Mouse (Mus musculus) heart, embryonic 10.5 days (tissue): ENCODE measurements around the gene Cd300ld5. TPM values are rescaled to one million over a fixed set of nuclear protein-coding genes. Genes with fewer than 3 reads are reported as not detected.
"Not testable (repeated sequence)": the region's sequence is repeated elsewhere in the genome, so short reads cannot be mapped to it uniquely, and the experiment has no call there.

ENCODE experiments used
- DNase-seq: peaks from one replicate; pipeline ENCODE4 v3.0.0-alpha.2; 2017; ENCODE audit warnings: low spot score
- H3K27ac ChIP-seq: fragments of 300-500 bp; sonication (generic); 2 replicates; pipeline ENCODE4 v1.5.1; 2016; ENCODE audit warnings: mild to moderate bottlenecking
- H3K27me3 ChIP-seq: fragments of 300-500 bp; sonication (generic); 2 replicates; pipeline ENCODE4 v1.6.1; 2016; ENCODE audit warnings: mild to moderate bottlenecking; ENCODE audit not compliant: poor library complexity, insufficient read depth, severe bottlenecking
- H3K36me3 ChIP-seq: fragments of 300-500 bp; sonication (generic); 2 replicates; pipeline ENCODE4 v1.6.1; 2016; ENCODE audit warnings: mild to moderate bottlenecking, moderate library complexity
- H3K4me1 ChIP-seq: fragments of 300-500 bp; sonication (generic); 2 replicates; pipeline ENCODE4 v1.6.1; 2016; ENCODE audit warnings: mild to moderate bottlenecking
- H3K4me3 ChIP-seq: fragments of 300-500 bp; sonication (generic); 2 replicates; pipeline ENCODE4 v1.5.1; 2016; ENCODE audit warnings: mild to moderate bottlenecking, moderate library complexity
- H3K9me3 ChIP-seq: fragments of 300-500 bp; sonication (generic); 2 replicates; pipeline ENCODE4 v1.6.1; 2016; ENCODE audit warnings: mild to moderate bottlenecking, moderate library complexity
- WGBS: fragments of 180-500 bp; shearing (Covaris S2); methylation state at CpG from one replicate; pipeline ENCODE4 v1.1.7; 2016; 5-methylcytosine and 5-hydroxymethylcytosine counted together
- polyA plus RNA-seq: library from polyadenylated mRNA; unstranded; fragments of >200 nt; fragmentation: Nextera tagmentation; extraction: Ambion mirVana; gene quantifications from 2 replicates; pipeline ENCODE4 v1.2.1, GENCODE M21; 2016

Gene Cd300ld5
- polyA plus RNA-seq = not detected in 2 replicates

DNA sequence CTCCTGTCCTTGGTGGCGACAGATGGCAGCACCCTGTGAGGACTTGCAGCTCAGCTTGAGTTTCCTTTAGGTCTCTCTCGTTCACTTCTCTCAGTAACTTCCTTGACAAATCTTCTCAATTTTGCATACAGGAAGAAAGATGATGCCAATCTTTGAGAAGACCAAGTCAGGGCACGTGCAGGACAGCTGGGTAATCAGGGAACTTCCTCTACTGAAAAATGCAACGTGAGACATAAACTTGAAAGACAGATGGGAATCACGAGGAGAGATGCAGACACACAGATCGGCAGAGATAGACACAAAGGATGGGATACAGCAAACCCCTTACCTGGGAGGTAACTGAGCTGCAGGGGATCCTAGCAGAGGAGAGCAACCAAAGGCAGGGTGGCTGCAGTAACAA lies at the start of gene Cd300ld5:
Cd300ld5 (minus strand) TSS at position 101 of the 400 bp plus-strand sequence.
- DNase-seq, H3K4me1 ChIP-seq, H3K27me3 ChIP-seq, H3K4me3 ChIP-seq, H3K9me3 ChIP-seq, H3K36me3 ChIP-seq, H3K27ac ChIP-seq: not testable (repeated sequence)
- no CpG with 5 or more reads among the region's 6 CpGs for WGBS

DNA sequence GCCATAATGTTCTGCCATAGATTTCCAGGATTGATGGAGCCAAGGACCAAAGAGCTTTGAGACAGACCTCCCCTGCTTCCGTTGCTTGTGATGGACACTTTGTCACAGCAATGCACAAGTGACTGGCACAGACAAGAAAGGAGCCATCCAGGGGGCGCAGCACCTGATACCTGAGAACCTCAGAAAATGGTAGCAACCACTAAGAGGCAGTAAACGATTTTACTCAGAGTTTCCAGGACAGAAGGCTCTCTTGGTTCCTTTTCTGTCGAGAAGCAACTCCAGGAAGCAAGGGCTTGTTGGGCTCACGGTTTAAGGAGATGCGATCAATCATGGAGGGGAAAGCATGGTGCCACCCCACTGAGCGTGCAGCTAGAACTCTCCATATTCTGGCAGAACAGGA lies 48.6 kb upstream of the Cd300ld5 start:
- Histone ChIP-seq H3K27ac (no peak overlapping the region), H3K27me3 (peaks cover 43% of the 10 kb centered on the region)
- 56% methylated on average over 7 of the region's 7 CpGs for WGBS

DNA sequence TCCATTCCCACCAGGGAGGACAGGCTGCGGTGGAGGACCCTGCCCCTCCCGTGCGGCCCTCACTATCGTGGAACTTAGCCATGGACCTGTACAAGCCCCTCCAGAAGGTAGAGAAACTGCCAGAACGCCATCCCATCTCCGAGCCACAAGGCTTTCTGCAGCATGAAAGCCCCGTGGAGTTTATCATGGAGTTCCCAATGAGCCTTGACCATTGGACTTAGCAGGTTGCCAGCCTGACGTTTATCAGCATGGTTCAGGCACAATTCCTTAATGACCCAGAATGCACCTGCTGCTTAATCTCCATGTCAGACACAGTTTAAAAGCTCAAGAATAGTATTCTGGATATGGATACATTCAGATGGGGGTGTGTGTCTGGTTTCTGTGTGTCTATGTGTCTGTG lies 47.5 kb upstream of the Cd300ld5 start:
- Histone ChIP-seq H3K4me3 (no peak overlapping the region), H3K36me3 (no peaks in the 10 kb centered on the region), H3K27ac (no peak overlapping the region), H3K4me1 (no peaks in the 10 kb centered on the region), H3K9me3 (no peaks in the 10 kb centered on the region), H3K27me3 (peaks cover 32% of the 10 kb centered on the region)
- 76% methylated on average over 8 of the region's 8 CpGs for WGBS
- DNase-seq = no peak

More for the DNA sequence above, 48.6 kb upstream of the Cd300ld5 start:
- Histone ChIP-seq H3K36me3 (no peaks in the 10 kb centered on the region), H3K4me3 (no peak overlapping the region), H3K9me3 (no peaks in the 10 kb centered on the region), H3K4me1 (peaks cover under 1% of the 10 kb centered on the region)
- DNase-seq = no peak

DNA sequence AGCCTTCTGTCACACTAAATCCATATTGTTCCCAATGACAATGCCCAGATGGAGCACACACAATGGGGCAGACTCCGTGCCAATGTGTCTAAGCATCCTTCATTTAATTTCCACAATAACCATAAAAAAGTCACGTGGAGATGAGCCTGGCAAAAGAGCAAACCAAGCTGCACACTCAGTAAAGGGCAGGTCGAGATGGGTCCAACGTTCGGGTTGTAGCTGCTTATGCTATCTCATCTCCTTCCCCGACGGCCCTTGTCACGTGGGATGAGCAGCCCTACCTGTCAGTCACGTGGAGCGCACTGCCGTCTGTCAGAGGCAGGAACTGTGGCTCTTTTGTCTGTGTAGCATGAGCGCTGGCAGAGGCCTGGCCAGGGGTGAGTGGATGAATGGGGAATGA lies 47.0 kb upstream of the Cd300ld5 start:
- Histone ChIP-seq H3K9me3 (no peaks in the 10 kb centered on the region), H3K36me3 (no peaks in the 10 kb centered on the region), H3K27ac (no peak overlapping the region), H3K27me3 (peaks cover 30% of the 10 kb centered on the region), H3K4me1 (no peaks in the 10 kb centered on the region), H3K4me3 (no peak overlapping the region)
- WGBS = 43% methylated on average over 12 of the region's 12 CpGs
- no peak for DNase-seq

DNA sequence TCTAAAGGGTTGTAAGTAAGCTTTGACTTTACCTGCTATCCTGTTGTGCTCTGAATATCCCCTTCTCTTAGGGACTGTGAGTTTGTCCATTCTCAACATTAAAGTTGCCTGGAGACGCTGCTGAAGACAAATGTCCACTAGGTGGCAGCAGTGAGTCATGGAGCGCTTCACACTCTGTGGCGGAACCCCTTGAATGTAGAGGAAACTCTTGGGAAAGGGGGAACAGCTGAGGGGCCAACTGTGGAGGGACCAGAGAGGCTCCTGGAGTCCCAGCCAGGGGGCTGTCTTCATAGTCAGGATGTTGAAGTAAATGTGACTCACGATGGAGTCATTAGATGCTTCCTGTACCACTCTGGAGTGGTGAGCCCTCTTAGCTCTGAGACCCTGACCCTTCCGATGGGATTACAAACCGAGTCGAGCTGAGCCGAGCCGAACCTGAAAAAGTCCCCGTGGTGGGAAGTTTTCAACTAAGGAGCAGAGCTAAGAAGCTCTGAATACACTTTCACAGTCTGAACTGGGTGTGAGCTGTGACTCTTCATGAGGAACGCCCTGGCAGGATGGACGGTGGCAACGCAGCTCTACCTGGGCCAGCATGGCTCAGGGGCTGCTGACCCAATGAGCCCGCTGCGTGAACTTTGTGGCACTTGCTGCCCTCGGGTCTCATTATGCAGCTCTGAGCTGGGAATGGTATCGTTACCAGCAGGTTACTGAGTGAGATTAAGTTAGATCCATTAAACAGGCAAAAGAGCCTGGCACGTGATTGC lies 46.0 kb upstream of the Cd300ld5 start:
- H3K4me3 ChIP-seq = no peak overlapping the region
- 37% methylated on average over 18 of the region's 18 CpGs for WGBS
- no peaks in the 10 kb centered on the region for H3K36me3 ChIP-seq
- H3K4me1 ChIP-seq = no peaks in the 10 kb centered on the region
- H3K27ac ChIP-seq = no peak overlapping the region
- no peak for DNase-seq
- H3K9me3 ChIP-seq = no peaks in the 10 kb centered on the region
- peaks cover 30% of the 10 kb centered on the region for H3K27me3 ChIP-seq

DNA sequence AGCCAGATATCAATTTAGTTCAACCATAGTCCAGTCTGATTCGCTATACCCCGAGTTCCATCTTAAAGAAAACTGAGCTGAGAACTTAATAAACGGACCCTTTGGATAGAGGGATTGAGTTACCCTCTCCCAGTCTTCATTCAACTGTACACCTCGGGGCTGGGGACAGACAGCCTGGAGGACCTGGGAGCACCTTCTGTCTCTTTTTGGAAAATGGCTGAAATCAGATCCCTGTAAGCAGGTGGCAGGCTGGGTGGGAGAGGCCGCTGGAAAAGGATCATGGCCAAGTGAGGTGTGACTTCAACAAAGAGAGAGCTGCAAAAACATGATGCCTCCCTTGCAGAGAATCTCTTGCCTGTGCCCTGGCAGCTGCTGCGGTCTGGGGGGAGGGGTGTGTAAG lies 44.6 kb upstream of the Cd300ld5 start:
- Histone ChIP-seq H3K36me3 (no peaks in the 10 kb centered on the region), H3K27me3 (peaks cover 30% of the 10 kb centered on the region), H3K9me3 (no peaks in the 10 kb centered on the region), H3K27ac (no peak overlapping the region), H3K4me1 (no peaks in the 10 kb centered on the region), H3K4me3 (no peak overlapping the region)
- DNase-seq = no peak
- WGBS = 74% methylated on average over 6 of the region's 6 CpGs

DNA sequence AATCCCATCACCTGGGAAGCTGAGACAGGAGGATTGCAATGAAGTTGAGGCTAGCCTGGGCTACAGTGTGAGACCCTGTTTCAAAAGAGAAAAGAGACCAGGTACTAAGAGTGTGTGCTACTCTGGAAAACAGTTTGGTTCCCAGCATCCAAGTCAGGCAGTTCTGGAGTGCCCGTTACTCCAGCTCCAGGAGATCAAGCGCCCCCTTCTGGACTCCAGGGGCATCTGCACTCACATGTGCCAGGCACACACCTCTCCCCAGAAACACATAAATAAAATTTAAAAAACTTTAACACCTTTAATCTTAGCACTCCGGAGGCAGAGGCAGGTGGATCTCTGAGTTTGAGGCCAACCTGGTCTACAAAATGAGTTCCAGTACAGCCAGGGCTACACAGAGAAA lies 43.8 kb upstream of the Cd300ld5 start:
- WGBS = 62% methylated on average over 3 of the region's 3 CpGs
- H3K9me3 ChIP-seq = no peaks in the 10 kb centered on the region
- H3K4me3 ChIP-seq = no peak overlapping the region
- no peaks in the 10 kb centered on the region for H3K4me1 ChIP-seq
- no peak overlapping the region for H3K27ac ChIP-seq
- H3K27me3 ChIP-seq = peaks cover 30% of the 10 kb centered on the region
- no peaks in the 10 kb centered on the region for H3K36me3 ChIP-seq
- no peak for DNase-seq

DNA sequence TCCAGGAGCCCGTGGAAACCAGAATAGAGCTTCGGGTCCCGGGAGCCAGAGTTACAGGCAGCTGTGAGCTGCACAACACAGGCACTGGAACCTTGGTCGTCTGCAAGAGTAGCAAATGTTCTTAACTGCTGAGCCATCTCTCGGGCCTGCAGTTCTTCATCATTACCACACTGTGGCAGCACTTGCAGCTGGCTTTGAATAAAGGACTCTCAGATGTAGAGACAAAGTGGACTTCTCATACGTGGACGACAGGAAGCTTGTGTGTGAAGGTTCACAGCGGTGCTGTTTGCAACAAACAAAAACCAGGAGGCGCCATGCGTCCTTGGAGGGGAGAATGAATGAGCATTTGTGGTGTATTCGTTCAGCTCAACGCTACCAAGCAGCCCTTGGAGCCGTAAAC lies 43.3 kb upstream of the Cd300ld5 start:
- 38% methylated on average over 13 of the region's 13 CpGs for WGBS
- Histone ChIP-seq H3K36me3 (no peaks in the 10 kb centered on the region), H3K9me3 (no peaks in the 10 kb centered on the region), H3K4me3 (no peak overlapping the region), H3K4me1 (no peaks in the 10 kb centered on the region), H3K27ac (no peak overlapping the region), H3K27me3 (peaks cover 30% of the 10 kb centered on the region)
- DNase-seq = no peak

DNA sequence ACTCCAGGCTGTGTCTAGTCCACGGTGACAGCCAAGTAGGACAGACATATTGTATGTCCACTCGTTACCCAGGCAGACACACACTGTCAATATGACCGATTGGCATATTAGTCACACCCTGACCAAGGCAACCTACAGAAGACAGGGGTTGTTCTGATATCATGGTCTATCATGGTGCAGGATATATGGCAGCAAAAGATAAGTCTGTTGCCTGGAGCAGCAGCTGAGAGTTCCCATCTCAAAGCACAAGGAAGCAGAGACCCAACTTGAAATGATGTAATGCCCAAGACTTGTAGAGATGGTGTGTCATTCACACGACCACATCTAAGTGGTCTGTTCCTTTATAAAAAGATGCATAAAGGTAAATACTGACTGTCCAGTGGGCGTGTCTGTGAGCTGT lies 41.1 kb upstream of the Cd300ld5 start:
- no peak for DNase-seq
- Histone ChIP-seq H3K4me3 (no peak overlapping the region), H3K27me3 (peaks cover 13% of the 10 kb centered on the region), H3K27ac (no peak overlapping the region), H3K36me3 (no peaks in the 10 kb centered on the region), H3K9me3 (no peaks in the 10 kb centered on the region), H3K4me1 (no peaks in the 10 kb centered on the region)
- WGBS = 74% methylated on average over 5 of the region's 5 CpGs

DNA sequence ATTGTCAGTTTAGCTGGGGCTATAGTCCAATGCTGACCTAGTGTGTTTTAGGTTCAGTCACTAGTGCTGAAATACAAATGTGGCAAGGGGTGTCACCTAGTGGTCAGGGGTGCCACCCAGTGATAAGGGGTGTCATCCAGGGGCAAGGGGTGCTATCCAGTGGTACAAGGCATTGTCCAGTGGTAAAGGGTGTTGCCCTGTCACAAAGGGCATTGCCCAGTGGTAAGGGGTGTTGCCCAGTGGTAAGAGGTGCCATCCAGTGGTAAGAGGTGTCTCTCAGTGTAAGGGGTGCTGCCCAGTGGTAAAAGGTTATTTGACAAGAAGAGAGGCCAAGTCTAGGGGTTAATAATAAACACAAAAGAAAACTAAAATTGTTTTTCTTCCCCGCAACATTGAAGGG lies 39.9 kb upstream of the Cd300ld5 start:
- Histone ChIP-seq H3K4me1 (no peaks in the 10 kb centered on the region), H3K27me3 (peaks cover 3% of the 10 kb centered on the region; the same call in 1 of the 2 replicates), H3K9me3 (no peaks in the 10 kb centered on the region), H3K27ac (no peak overlapping the region), H3K4me3 (no peak overlapping the region), H3K36me3 (no peaks in the 10 kb centered on the region)
- no peak for DNase-seq
- 87% methylated on average over 1 of the region's 1 CpGs for WGBS

DNA sequence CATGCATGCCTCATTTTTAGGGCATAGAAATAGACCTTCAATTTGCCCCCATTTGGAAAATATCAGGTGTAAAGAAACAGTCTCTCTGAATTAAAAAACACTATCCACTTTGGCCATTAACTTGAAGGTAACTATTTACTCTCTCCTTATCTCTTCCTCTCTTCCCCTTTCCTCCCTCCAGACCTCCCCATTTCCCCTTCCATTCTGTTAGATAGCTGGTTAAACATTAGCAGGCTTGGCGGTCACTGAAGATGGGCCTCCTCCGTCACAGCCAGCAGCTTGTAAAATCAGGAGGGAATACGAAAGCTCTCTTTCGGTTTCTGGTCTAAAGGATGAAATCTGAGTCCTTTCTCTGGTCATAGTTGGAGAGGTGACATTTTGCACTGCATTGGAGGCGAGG lies 38.3 kb upstream of the Cd300ld5 start:
- Histone ChIP-seq H3K27ac (no peak overlapping the region), H3K4me1 (peaks cover 9% of the 10 kb centered on the region), H3K4me3 (no peak overlapping the region), H3K9me3 (no peaks in the 10 kb centered on the region), H3K36me3 (no peaks in the 10 kb centered on the region), H3K27me3 (no peaks in the 10 kb centered on the region)
- no peak for DNase-seq
- WGBS = 54% methylated on average over 5 of the region's 5 CpGs

DNA sequence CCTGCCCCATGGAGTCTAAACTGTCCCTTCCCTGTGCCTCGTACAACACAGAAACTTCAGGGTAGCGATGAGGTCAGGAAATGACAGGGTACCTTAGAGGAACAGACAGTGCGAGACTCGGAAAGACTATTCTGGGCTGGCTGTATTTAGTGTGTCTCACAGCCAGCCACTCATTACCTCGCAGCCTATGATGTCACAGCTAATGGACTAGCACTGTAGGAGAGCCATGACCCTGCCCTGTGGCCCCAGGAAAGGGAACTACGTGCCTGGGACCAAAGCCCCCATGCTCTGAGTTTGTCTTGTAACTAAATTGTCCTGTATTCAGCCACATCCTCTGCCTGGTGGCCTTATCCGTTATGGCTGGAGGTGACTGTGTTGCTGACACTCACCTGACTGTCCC lies 37.8 kb upstream of the Cd300ld5 start:
- Histone ChIP-seq H3K36me3 (no peaks in the 10 kb centered on the region), H3K4me1 (peaks cover 11% of the 10 kb centered on the region), H3K4me3 (no peak overlapping the region), H3K27ac (no peak overlapping the region), H3K27me3 (no peaks in the 10 kb centered on the region), H3K9me3 (no peaks in the 10 kb centered on the region)
- 61% methylated on average over 7 of the region's 7 CpGs for WGBS
- DNase-seq = no peak

DNA sequence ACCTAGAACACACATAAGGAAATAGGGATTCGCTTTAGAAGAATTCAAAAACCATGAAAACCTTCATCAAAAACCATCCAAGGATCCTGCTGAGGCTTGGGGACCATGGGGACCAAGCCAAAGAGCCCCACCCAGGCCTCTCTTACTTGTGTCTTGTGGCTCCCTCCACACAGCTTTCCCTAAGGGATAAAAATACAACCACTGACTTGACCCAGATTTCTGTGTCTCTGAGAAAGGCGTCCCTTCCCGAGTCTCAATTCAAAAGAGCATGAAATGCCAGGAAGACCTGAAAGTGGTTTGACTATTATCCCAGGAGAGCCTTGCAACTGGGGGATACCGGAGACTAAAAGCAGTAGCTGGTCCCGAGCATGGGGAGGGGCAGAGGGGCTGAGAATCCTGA lies 35.4 kb upstream of the Cd300ld5 start:
- H3K36me3 ChIP-seq = no peaks in the 10 kb centered on the region
- no peaks in the 10 kb centered on the region for H3K9me3 ChIP-seq
- 57% methylated on average over 5 of the region's 5 CpGs for WGBS

More for the DNA sequence above, 35.4 kb upstream of the Cd300ld5 start:
- 0 out of 2 replicates have a peak, but pooled peaks cover 5% of the 10 kb centered on the region for H3K27me3 ChIP-seq
- H3K27ac ChIP-seq = no peak overlapping the region
- peaks cover 11% of the 10 kb centered on the region for H3K4me1 ChIP-seq
- no peak for DNase-seq
- no peak overlapping the region for H3K4me3 ChIP-seq
